Mouse (Mus musculus): ENCODE measurements around the gene Pcbp4. TPM values are rescaled to one million over a fixed set of nuclear protein-coding genes. Genes with fewer than 3 reads are reported as not detected.

Pcbp4 gene
- polyA plus RNA-seq, 1 experiment from 2014 or later, result 226 TPM

- Histone ChIP-seq H3K4me1 (ENCODE audit: control insufficient read depth, insufficient read depth, low read length) (no peaks in the 10 kb centered on the region), H3K36me3 (ENCODE audit: control insufficient read depth, insufficient read depth, low read length) (no peaks in the 10 kb centered on the region), H3K4me2 (ENCODE audit: low read length) (no peak overlapping the region), H3K4me3 (ENCODE audit: low read depth, low read length) (no peak overlapping the region), H3K9me3 (replicated peaks; ENCODE audit: control insufficient read depth, low read length) (no peaks in the 10 kb centered on the region), H3K9ac (ENCODE audit: low read length) (no peak overlapping the region), H3K27ac (ENCODE audit: low read depth, low read length) (no peak overlapping the region), H3K27me3 (replicated peaks; ENCODE audit: control insufficient read depth, insufficient read depth, low read length) (no peaks in the 10 kb centered on the region)
- ATAC-seq, result no peak
- DNase-seq (ENCODE audit: low spot score), result no peak
- WGBS, result 73% methylated on average over 4 of the region's 4 CpGs
Observed at GRCm38 (mm10) chr9:106472321-106472720, 19.2 kb downstream of the Pcbp4 start.

GRCm38 (mm10) chr9:106473081-106473752, 20.1 kb downstream of the Pcbp4 start:
- no peak overlapping the region for H3K4me3 ChIP-seq (ENCODE audit: low read depth, low read length)
- no peaks in the 10 kb centered on the region for H3K27me3 ChIP-seq (replicated peaks; ENCODE audit: control insufficient read depth, insufficient read depth, low read length)
- WGBS, result 91% methylated on average over 16 of the region's 16 CpGs
- H3K4me2 ChIP-seq (ENCODE audit: low read length), result no peak overlapping the region
- no peaks in the 10 kb centered on the region for H3K9me3 ChIP-seq (replicated peaks; ENCODE audit: control insufficient read depth, low read length)
- DNase-seq (ENCODE audit: low spot score), result no peak
- H3K36me3 ChIP-seq (ENCODE audit: control insufficient read depth, insufficient read depth, low read length), result no peaks in the 10 kb centered on the region
- no peak for ATAC-seq
- H3K4me1 ChIP-seq (ENCODE audit: control insufficient read depth, insufficient read depth, low read length), result peaks cover 6% of the 10 kb centered on the region; the same call in 1 of the 2 replicates
- H3K9ac ChIP-seq (ENCODE audit: low read length), result no peak overlapping the region
- no peak overlapping the region for H3K27ac ChIP-seq (ENCODE audit: low read depth, low read length)

- WGBS, result 80% methylated on average over 5 of the region's 5 CpGs
Observed at GRCm38 (mm10) chr9:106473753-106474105, 20.6 kb downstream of the Pcbp4 start.

GRCm38 (mm10) chr9:106474456-106474855, 21.4 kb downstream of the Pcbp4 start:
- peaks cover 7% of the 10 kb centered on the region; the same call in 1 of the 2 replicates for H3K4me1 ChIP-seq (ENCODE audit: control insufficient read depth, insufficient read depth, low read length)
- H3K4me2 ChIP-seq (ENCODE audit: low read length), result no peak overlapping the region
- peaks cover 3% of the 10 kb centered on the region; the same call in 1 of the 2 replicates for H3K36me3 ChIP-seq (ENCODE audit: control insufficient read depth, insufficient read depth, low read length)
- no peak overlapping the region for H3K27ac ChIP-seq (ENCODE audit: low read depth, low read length)
- 3% methylated on average over 6 of the region's 6 CpGs for WGBS
- H3K4me3 ChIP-seq (ENCODE audit: low read depth, low read length), result no peak overlapping the region
- ATAC-seq (no peak), DNase-seq (ENCODE audit: low spot score) (peak; percentile 69)
- no peaks in the 10 kb centered on the region for H3K27me3 ChIP-seq (replicated peaks; ENCODE audit: control insufficient read depth, insufficient read depth, low read length)
- no peaks in the 10 kb centered on the region for H3K9me3 ChIP-seq (replicated peaks; ENCODE audit: control insufficient read depth, low read length)
- no peak overlapping the region for H3K9ac ChIP-seq (ENCODE audit: low read length)

More at GRCm38 (mm10) chr9:106473753-106474105, 20.6 kb downstream of the Pcbp4 start:
- no peak overlapping the region for H3K4me2 ChIP-seq (ENCODE audit: low read length)
- no peaks in the 10 kb centered on the region for H3K27me3 ChIP-seq (replicated peaks; ENCODE audit: control insufficient read depth, insufficient read depth, low read length)
- no peak overlapping the region for H3K4me3 ChIP-seq (ENCODE audit: low read depth, low read length)
- ATAC-seq (no peak), DNase-seq (ENCODE audit: low spot score) (no peak)
- peaks cover 7% of the 10 kb centered on the region; the same call in 1 of the 2 replicates for H3K4me1 ChIP-seq (ENCODE audit: control insufficient read depth, insufficient read depth, low read length)
- no peaks in the 10 kb centered on the region for H3K36me3 ChIP-seq (ENCODE audit: control insufficient read depth, insufficient read depth, low read length)
- H3K27ac ChIP-seq (ENCODE audit: low read depth, low read length), result no peak overlapping the region
- no peak overlapping the region for H3K9ac ChIP-seq (ENCODE audit: low read length)
- no peaks in the 10 kb centered on the region for H3K9me3 ChIP-seq (replicated peaks; ENCODE audit: control insufficient read depth, low read length)

DNA sequence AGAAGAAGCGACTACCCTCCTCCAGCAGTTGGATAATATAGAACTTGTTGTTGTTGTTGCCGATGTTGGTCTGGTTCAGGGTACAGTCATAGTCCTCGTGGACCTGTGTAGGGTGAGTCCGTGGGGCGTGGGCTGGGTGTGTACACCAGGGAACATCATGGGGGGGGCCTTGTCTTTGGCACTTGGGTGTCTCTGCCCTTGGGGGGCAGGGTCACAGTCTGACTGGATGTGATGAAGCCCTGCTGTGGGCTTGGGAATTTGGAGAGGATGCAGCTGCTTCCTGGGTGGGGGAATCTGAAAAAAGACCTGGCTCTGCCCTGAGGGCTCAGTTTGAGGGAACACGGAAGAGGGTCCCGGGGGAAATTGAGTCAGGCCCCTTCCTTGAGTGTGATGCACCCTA, 22.0 kb downstream of the Pcbp4 start:
- H3K9ac ChIP-seq (ENCODE audit: low read length), result no peak overlapping the region
- H3K27me3 ChIP-seq (replicated peaks; ENCODE audit: control insufficient read depth, insufficient read depth, low read length), result no peaks in the 10 kb centered on the region
- no peak overlapping the region for H3K4me2 ChIP-seq (ENCODE audit: low read length)
- peaks cover 7% of the 10 kb centered on the region; the same call in 1 of the 2 replicates for H3K4me1 ChIP-seq (ENCODE audit: control insufficient read depth, insufficient read depth, low read length)
- H3K27ac ChIP-seq (ENCODE audit: low read depth, low read length), result no peak overlapping the region
- no peaks in the 10 kb centered on the region for H3K9me3 ChIP-seq (replicated peaks; ENCODE audit: control insufficient read depth, low read length)
- 61% methylated on average over 7 of the region's 7 CpGs for WGBS
- DNase-seq (ENCODE audit: low spot score) (no peak), ATAC-seq (no peak)
- H3K36me3 ChIP-seq (ENCODE audit: control insufficient read depth, insufficient read depth, low read length), result peaks cover 4% of the 10 kb centered on the region; the same call in 1 of the 2 replicates
- no peak overlapping the region for H3K4me3 ChIP-seq (ENCODE audit: low read depth, low read length)

DNA sequence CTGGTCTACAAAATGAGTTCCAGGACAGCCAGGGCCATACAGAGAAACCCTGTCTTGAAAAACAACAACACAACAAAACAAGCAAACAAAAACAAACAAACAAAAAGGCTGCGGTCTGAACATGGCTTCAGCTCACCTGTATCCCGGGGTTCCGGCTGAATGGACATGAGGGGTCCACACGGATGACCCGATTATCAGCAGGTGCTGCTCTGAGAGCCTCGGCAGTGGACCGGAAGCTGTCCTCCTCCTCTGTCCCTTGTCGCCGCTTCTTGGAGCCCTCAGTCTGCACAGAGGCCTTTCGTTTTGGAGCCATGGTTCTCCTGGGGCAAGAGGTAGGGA, 22.5 kb downstream of the Pcbp4 start, which contains the start of gene Rrp9:
TSS of gene Rrp9 (plus strand) at position 301 of the 339 bp plus-strand sequence.
- H3K4me1 ChIP-seq (ENCODE audit: control insufficient read depth, insufficient read depth, low read length), result peaks cover 7% of the 10 kb centered on the region; the same call in 1 of the 2 replicates
- no peak within 1 kb of the TSS for H3K27ac ChIP-seq (ENCODE audit: low read depth, low read length)
- H3K4me2 ChIP-seq (ENCODE audit: low read length), result peak within 1 kb of the TSS; percentile 33
- 88% methylated on average over 10 of the region's 10 CpGs for WGBS
- H3K4me3 ChIP-seq (ENCODE audit: low read depth, low read length), result no peak within 1 kb of the TSS
- H3K27me3 ChIP-seq (replicated peaks; ENCODE audit: control insufficient read depth, insufficient read depth, low read length), result no peaks in the 10 kb centered on the region
- ATAC-seq (no peak), DNase-seq (ENCODE audit: low spot score) (no peak)
- no peak within 1 kb of the TSS for H3K9ac ChIP-seq (ENCODE audit: low read length)
- no peaks in the 10 kb centered on the region for H3K9me3 ChIP-seq (replicated peaks; ENCODE audit: control insufficient read depth, low read length)
- H3K36me3 ChIP-seq (ENCODE audit: control insufficient read depth, insufficient read depth, low read length), result peaks cover 10% of the 10 kb centered on the region

DNA sequence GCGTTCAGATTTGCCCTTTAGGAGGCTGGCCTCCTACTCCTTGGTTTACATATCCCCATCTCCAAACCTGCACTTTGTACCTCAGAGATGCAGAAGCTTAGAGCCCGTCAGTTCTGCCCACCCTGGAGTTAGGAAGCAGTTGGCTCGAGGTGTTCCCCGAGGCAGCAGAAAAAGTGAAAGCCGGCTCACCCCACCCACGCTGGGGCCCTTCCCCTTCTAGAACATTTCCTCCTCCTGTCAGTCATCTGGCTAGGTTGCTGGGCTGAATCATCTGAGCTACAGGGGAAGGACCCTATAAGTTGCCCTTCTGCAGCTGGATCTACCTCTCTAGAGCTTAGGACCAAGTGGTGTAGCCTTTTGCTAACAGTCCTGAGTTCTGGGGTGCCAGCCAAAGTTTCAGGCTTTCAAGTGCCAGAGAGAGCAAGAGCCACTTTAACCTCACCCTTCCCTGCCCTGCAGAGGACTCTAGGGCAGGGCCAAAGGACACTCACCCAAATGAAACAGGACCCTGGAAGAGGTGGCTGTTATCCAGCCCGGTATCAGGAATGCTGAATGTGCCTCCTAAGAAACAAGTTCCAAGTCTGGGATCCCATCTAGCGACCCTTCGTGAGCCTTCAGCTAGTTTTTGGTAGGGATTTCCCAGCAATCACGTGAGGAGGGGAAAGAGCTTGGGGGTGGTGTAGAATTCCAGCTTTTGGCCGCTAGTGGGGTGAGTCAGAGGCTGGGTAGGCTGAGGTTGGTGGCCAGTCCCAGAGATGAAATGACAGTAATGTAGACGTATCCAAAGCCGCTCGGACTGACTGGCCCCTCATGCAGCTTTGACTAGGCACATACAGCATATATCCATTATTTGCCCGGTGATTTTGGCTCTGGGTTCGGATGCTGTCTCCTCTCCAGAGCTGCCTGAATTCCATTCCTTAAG, 23.2 kb downstream of the Pcbp4 start:
- ATAC-seq (no peak; the same call in 1 of the 2 replicates), DNase-seq (ENCODE audit: low spot score) (no peak)
- H3K9me3 ChIP-seq (replicated peaks; ENCODE audit: control insufficient read depth, low read length), result no peaks in the 10 kb centered on the region
- no peak overlapping the region for H3K9ac ChIP-seq (ENCODE audit: low read length)
- peak overlapping the region; percentile 33 for H3K4me2 ChIP-seq (ENCODE audit: low read length)
- 38% methylated on average over 16 of the region's 16 CpGs for WGBS
- H3K36me3 ChIP-seq (ENCODE audit: control insufficient read depth, insufficient read depth, low read length), result peaks cover 16% of the 10 kb centered on the region
- peaks cover 7% of the 10 kb centered on the region; the same call in 1 of the 2 replicates for H3K4me1 ChIP-seq (ENCODE audit: control insufficient read depth, insufficient read depth, low read length)
- H3K27ac ChIP-seq (ENCODE audit: low read depth, low read length), result no peak overlapping the region
- H3K4me3 ChIP-seq (ENCODE audit: low read depth, low read length), result no peak overlapping the region
- H3K27me3 ChIP-seq (replicated peaks; ENCODE audit: control insufficient read depth, insufficient read depth, low read length), result no peaks in the 10 kb centered on the region

- Histone ChIP-seq H3K4me1 (ENCODE audit: control insufficient read depth, insufficient read depth, low read length) (peaks cover 7% of the 10 kb centered on the region; the same call in 1 of the 2 replicates), H3K9ac (ENCODE audit: low read length) (peak within 1 kb of the TSS; percentile 58), H3K4me3 (ENCODE audit: low read depth, low read length) (peak within 1 kb of the TSS; percentile 66), H3K4me2 (ENCODE audit: low read length) (peak within 1 kb of the TSS; percentile 75), H3K27ac (ENCODE audit: low read depth, low read length) (no peak within 1 kb of the TSS), H3K9me3 (replicated peaks; ENCODE audit: control insufficient read depth, low read length) (no peaks in the 10 kb centered on the region), H3K36me3 (ENCODE audit: control insufficient read depth, insufficient read depth, low read length) (peaks cover 21% of the 10 kb centered on the region), H3K27me3 (replicated peaks; ENCODE audit: control insufficient read depth, insufficient read depth, low read length) (no peaks in the 10 kb centered on the region)
- ATAC-seq (peak; percentile 99), DNase-seq (ENCODE audit: low spot score) (peak; percentile 100)
- WGBS, result under 1% methylated on average over 41 of the region's 41 CpGs
Observed at GRCm38 (mm10) chr9:106476924-106477484, 23.9 kb downstream of the Pcbp4 start, which contains the start of gene Parp3. Gene Parp3, minus strand, starts transcription at chr9:106476949.
